Mouse (Mus musculus) spleen, postnatal 4 days (tissue): ENCODE results near the gene Setd4.

Experiments used
- DNase-seq, 2 experiments: peaks; one replicate each; pipeline ENCODE4 v3.0.0; 2022; ENCODE audit warnings: low spot score in 2 of 2

Setd4 gene

DNA sequence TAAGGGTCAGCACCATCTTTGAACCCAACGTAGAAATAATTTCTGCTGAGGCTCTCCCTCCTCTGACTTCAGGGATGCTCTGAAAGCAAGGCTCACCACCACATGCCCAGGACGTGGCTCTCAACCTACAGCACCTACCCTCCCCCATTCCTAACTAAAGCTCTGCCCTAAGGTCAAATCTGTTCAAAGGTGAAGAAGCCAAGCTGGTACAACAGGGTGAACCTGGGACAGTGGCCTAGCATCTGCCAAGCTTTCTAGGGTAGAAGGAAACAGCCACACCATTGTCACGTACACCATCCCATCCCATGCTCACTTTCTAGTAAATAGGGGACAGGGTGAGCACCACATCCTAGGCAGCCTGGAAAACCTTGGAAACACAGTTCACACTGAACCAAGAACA, 11.2 kb downstream of the Setd4 start:
- no peak for DNase-seq

DNA sequence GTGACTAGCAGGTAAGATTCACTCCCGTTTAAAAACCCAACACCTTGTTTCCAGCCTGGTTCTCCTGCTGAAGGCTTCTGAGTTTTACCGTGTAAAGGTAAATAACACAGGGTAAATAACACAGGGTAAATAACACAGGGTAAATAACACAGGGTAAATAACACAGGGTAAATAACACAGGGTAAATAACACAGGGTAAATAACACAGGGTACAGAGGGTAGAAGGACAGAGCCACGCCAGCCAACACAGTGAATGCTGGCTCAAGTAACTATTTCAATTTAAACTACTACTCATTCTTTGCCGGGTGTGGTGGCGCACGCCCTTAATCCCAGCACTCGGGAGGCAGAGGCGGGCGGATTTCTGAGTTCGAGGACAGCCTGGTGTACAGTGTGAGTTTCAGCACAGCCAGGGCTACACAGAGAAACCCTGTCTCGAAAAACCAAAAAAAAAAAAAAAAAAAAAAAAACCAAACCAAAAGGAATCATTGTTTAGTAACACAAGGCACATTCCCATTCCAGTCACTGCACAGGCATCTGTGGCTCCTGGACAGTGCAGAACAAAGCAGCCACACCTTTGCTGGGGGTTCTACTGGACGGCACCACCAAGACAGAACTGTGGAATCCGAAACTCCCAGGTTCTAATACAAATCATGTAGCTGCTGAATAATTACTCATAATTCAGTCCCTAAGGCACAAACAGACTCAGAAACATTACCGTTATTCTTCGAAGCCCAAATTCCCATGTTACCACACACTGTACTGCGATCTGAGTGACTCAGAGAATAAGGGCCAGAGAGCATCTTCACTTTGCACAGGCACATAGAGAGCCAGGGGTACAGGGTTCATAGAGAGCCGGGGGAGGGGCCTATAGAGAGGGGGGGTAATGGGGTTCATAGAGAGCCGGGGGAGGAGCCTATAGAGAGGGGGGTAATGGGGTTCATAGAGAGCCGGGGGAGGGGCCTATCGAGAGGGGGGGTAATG, 12.1 kb downstream of the Setd4 start:
- no peak for DNase-seq

DNA sequence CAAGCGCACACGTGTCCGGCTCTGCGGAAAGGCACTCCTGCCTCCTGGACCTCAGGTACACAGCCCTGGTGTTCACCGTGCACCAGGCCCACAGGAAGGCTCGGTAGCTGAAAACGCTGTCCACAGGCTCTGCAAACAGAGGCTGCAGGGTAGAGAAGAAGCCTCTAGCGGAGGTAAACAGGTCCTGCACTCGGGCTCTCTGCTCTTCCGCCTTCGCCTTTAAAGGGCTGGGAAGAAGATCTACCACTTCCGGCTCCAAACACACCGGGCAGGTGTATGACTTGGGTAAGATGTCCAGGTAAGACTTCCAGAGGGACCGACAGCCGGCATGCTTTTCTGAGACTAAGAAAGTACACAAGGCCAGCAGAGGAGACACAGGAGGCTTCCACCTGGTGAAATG, 12.9 kb downstream of the Setd4 start:
- no peak for DNase-seq

DNA sequence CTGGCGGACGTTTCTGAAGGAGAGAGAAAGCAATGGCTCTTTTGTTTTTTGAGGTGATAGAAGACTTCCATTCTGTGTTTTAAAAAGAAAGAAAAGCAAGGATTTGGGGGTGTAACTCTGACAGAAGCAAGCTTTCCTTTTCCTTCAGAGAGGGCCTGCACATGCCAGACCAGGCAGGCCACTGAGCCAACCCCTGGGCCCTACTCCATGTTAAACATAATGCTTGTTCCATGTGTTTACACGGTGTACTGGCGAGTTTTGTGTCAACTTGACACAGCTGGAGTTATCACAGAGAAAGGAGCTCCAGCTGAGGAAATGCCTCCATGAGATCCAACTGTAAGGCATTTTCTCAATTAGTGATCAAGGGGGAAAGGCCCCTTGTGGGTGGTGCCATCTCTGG, 15.6 kb downstream of the Setd4 start:
- no peak for DNase-seq

DNA sequence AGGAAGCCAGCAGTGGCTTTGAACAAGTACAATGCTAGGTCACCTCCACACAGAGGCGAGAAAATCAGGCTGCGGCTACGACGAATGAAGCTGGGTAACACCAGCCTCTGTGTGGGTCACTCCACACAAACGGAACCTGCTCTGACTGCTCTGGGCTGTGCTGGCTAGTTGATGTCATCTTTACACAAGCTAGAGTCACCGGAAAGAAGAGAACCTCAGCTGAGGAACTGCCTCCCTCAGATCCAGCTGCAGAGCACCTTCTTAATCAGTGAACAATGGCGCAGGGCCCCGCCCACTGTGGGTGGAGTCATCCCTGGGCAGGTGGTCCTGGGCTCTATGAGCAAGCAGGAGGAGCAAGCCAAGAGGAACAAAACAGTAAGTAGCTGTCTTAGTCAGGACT, 17.5 kb downstream of the Setd4 start:
- DNase-seq, result no peak

DNA sequence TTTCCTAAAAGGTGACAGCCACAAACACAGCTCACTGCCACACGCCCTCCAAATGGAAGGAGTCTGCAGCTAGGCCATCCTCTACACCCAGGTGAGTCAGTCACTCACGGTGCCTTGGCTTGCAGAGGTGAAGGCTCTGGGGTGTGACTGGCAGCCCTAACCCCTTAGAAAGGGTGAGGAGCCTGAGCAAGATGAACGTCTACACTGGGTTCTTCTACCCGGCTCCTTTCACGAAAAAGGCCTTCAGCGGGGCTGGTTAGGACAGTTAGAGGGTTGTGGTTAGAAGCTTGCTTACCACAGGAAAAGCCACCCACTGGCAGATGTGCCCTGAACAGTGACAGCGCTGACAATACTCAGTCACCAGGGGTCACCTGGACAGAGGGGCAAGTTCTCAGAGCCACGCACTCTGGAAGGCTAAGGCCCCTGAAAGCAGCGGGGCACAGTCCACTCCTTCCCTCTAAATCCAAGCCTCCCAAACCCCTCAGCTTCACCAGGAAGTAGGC, 18.1 kb downstream of the Setd4 start:
- no peak for DNase-seq

DNA sequence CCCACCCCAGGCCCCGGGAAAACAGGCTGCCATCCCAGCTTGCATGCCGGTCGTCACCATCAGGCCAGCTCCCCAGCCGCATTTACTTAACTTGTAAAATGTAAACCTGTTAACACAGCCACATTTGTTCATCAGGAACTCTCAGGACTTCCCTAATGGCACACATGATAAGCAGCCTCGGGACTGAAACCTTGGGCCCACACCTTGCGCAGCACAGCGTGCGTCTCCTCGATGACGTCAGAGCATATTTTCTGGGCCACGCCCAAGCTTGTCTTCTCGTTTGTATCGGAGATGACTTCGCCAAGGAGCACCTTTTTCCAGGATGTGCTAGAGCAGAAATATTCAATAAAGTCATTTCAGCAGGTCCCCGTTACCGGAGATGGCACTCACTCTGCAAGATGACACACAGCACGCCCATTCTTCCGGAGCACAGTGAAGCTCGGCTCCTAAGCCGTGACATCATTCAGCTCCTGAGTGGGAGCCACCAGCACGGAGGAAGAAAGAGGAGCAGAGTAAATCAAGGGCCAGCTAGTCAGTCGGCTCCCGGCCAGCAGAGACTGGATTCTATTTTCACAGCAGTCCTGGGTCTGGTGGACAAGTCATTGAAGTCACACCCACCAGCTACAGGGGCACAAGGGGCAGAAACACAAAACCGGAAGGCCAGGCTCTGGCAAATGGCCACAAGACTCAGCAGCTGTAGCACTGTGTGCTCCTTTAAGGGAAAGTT, 18.7 kb downstream of the Setd4 start:
- no peak for DNase-seq

DNA sequence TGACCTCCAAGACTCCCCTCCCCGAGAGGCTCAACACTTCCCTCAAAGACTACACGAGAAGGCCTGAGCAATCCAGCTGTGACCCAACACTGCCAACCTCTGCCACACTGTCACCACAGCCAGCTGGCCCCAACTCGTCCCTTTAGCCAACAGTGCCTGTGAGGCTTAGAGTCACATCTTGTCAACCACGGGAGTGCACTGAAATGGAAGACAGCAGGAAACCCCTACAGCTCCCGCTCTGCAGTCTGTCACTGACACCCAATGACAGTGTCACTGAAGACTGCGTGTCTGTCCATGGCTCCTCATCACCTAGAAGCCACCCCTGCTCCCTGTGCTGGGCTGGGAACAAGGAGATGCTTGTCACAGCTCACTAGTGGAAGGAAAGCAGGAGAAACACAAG, 22.7 kb downstream of the Setd4 start:
- DNase-seq, result no peak

DNA sequence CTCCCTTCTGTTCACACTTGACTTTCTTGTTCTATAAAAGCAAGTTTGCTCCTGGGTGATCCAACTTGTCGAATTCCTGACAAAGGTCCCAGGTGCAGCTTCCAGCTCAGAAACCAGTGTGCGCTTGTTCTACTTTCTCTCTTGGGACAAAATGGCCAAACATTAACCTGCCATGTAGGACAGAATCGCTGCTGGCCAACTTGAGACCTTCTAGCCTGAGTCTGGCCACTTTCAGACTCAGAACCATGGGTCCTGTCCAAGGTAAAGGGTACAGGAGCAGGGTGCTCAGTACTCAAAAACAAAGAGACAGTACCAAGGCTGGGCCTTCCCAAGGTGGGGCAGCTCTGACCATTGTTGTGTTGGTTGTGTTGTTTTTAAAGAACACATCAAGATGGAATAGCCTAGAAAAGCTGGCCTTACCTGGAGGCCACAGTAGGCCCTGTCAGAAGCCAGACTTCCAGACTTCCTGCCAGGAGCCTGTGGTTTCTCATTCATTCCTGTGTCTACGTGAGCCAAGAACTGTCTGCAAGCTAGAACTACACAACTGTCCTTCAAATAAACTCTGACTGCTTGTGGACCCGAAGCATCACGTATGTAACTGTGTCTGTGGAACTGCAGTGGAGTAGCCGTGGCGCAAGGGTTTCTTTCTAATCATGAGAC, 25.4 kb downstream of the Setd4 start:
- DNase-seq, result no peak

DNA sequence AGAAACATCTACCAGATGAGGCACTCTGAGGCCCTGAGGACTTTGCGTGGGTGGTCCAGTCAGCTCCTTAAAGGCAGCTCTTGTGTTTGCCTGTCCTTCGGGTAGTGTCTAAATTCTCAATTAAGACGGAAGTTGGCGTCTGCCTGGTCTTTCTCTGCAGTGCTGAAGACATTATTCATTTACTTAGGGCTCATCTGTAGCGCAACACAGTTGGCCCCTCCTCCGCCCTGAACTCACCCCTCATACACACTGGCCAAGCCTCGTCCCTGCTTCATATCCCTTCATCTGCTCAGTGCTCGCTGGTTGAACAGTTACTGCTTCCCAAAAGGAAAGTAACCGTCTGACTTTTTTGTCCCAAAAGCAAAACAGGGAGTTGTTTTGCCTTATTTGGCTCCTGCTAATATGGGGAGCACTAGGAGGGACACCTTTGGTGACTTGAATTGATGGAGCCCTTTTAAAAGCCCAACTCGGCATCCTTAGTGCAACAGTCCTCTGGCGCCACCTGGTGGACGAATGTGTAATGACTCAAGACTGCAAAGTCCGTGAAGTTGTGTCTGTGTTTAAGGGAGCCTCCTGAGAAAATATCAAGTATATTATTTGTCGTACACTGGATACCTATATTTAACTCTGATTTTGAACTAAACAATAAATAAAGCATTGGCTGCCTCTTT, 27.3 kb downstream of the Setd4 start:
- DNase-seq, result peak; percentile 70 to 93

DNA sequence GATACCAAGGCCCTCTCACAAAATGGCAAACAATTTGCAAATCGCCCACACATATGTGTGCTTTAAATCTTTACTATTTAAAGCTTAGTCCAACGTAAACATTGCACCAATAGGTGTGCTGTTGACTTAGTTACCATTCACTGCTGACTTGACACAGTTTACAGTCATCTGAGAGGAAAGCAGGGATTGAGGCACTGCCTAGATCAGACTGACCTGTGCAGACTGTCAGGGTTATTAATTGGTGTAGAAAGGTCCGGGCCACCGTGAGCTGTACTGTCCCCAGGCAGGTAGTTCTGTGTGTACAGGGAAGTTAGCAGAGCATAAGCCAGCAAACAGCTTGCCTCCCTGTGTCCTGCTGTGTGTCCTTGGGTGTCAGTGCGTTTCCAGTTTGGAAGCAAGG, 28.3 kb downstream of the Setd4 start:
- no peak for DNase-seq

DNA sequence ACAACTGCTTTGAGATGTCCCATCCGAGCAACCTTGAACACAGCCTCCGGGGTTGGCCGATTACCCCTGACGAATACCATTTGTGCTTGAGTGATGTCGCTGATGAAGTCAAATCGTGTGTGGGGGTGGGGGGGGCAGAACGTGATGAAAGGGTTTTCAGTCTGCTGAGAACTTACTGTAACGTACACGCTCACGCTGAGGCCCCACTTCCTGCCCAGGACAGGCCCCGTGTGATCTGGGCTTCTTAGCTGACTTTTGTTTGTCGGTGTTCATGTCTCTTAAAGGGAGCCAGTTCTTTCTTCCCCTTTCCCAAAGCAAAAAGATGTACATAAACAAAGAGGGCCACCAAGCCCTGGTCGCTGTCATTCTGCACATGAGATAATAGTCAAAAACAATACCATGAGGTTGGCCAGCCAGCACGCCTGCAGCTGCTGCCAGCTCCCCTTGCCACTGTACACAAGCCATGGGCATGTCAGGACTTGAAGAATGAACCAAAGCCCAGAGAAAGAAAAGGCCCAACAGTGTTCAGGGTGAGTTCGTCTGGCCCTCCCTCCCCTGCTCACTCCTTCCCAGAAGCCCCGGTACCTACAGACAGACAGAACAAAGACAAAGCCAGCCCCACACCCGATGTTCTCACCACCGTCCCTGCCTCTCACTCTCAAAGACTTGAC, 29.2 kb downstream of the Setd4 start:
- DNase-seq, result no peak

DNA sequence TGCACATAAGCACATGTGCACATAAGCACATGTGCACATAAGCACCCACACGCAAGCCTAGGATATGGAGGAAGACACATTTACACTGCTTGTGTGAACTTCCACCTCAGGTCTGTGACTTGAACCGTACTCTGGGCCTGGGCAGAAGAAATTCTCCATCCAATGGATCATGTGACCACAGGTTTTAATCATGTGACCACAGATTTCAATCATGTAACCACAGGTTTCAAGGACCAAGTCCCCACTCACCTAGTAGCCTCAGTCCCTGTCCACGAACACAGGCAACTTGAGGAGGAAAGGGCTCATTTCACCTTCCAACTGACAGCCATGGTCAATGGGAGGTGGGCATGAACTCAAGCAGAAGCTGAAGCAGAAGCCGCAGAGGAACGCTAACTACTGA, 30.4 kb downstream of the Setd4 start:
- no peak for DNase-seq

DNA sequence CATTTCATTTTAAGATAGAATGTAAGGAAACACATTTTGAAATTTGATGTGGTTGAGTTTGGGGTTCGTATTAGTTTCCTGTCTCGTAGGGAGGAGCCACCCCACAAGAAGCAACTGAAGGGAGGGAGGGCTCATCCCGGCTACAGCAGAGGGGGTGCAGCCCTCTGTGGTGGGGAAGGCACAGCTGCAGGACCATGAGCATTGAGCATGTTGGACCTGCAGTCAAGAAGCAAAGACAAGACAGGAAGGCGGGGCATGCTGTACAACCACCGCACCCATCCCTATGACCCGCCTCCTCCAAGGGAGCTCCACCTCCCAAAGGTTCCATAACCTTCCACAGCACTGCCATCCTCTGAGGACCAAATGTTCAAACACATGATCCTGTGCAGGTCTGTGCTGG, 31.5 kb downstream of the Setd4 start:
- no peak for DNase-seq

DNA sequence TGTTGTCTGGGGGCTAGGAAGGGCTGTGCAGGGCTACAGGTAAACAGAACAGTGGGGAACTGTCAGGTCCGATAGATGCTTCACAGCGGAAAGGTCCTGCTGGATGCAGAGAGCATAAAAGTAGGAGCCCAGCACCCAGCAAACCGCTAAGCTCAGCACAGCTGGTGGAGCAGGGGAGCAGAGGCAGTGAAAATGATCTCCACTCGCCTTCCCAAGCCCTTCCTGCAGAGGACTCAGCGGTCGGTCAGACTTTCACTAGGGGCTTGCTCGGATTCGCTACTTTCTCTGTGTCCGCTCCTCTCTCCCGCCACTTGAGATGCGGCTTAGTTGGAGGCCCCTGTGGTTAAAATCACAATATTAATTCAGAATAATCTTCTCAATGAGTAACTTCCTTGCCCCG, 45.4 kb downstream of the Setd4 start:
- no peak for DNase-seq

DNA sequence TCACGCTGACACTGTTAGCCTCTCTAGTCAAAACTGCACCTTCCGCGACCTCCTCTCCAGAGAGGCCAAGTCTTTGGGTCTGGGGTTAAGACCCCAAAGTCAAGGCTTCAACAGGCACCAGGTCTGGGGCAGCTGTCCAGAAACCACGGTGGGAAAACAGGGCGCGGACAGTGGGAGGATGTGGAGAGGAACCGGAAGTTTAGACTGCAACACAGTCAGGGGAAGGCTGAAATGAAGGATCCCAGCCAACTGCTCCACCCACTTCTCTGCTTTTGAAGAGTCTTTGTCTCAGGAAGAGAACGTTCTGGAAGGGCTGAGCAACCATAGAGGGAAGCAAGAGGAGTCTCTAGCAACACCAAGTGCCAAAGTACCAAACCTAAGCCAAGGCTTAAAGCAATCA, 46.2 kb downstream of the Setd4 start:
- DNase-seq, result no peak

DNA sequence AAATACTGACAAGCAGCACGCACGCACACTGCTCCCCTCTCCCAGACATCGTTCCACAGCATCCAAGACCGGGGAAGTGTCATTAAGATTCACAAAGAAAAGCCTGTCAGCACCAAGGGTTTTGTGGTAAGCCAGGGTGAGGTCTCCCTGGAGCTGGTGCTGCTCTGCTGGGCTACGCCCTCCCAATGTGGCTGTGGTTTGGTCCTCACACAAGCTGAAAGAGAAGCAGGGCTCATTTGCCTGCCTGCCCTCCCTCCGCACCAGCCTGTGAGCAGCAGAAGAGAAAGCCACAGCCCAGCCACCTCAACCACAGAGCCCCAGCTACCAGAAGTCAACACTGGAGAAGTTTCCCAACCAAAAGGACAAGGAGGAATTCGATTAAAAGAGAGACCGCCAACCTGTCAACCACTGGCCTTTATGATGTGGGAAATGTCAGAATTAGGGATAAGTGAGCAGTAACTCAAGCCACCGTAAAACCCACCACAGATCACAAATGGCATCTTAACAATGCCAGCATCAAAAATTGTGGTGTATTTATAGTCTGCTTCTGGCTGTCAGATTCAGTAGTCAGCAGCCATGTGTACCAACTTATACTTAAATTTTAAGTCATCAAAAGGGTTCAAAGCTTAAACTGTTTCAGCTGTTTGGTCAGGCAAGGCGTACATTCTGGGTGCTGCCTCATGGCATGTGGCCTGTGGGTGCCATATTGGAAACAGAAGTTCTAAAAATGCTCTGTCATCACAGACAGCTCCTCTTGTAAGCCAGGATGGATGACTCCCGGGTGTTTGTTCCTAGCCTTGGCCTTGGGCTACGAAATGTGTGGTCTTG, 51.0 kb downstream of the Setd4 start:
- DNase-seq, result peak in 1 of 2 experiments; percentile 18

DNA sequence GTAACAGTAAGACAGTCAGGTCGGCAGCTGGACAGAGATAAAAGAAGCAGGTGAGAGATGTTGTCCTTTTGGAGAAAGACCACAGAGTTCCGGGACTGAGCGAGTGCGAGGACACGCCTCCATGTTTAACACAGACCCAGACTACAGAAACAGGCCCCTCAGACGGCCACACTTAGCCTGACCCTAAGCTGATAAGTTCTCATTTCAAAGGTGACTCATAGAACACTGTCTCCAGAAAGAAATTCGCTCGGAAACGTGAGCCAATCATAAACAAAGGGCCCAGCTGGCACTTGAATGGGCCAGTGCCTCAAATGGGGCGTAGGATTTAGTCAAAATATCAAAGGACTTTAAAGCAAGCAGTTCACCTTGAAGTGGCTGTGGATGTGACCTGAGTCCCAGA, 54.6 kb downstream of the Setd4 start:
- no peak for DNase-seq

DNA sequence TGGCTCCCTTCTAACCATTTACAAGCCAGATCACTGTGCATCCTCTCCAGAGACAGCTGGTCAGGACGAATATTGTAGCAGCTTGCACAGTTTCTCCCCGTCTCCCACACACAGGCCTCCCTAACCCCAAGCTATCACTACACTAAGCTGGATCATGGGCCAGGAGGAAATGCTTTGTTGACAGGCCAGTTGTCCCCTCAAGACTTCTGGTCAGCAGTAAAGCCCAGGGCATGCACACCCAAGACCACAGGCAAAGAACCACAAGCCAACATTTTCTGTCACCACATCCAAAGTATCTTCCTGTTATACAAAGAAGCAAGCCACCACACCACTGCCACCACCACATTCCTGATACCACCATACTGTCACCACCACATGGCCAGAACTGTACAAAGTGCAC, 55.8 kb downstream of the Setd4 start:
- no peak for DNase-seq

DNA sequence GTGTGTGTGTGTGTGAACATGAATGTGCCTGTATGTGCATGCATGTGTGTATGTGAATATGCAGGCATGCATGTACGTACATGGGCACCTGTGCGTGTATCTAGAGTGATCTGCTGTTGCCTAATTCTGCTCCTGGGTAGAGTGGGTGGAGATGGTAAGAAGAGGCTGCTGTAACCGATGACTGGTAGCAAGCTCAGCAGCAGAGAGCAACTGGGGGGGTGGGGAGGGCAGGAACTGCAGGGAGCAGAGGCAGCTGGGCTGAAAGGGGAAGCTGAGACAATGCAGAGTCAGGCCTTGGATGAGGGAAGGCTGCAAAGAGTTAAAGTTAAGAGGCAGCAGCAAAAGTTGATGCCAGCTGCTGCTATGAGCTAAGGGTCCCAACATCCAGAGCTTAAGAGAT, 56.7 kb downstream of the Setd4 start:
- DNase-seq, result no peak
